Mouse (Mus musculus): Measurements from ENCODE around the gene Gm6899.

Gene Gm6899

DNA sequence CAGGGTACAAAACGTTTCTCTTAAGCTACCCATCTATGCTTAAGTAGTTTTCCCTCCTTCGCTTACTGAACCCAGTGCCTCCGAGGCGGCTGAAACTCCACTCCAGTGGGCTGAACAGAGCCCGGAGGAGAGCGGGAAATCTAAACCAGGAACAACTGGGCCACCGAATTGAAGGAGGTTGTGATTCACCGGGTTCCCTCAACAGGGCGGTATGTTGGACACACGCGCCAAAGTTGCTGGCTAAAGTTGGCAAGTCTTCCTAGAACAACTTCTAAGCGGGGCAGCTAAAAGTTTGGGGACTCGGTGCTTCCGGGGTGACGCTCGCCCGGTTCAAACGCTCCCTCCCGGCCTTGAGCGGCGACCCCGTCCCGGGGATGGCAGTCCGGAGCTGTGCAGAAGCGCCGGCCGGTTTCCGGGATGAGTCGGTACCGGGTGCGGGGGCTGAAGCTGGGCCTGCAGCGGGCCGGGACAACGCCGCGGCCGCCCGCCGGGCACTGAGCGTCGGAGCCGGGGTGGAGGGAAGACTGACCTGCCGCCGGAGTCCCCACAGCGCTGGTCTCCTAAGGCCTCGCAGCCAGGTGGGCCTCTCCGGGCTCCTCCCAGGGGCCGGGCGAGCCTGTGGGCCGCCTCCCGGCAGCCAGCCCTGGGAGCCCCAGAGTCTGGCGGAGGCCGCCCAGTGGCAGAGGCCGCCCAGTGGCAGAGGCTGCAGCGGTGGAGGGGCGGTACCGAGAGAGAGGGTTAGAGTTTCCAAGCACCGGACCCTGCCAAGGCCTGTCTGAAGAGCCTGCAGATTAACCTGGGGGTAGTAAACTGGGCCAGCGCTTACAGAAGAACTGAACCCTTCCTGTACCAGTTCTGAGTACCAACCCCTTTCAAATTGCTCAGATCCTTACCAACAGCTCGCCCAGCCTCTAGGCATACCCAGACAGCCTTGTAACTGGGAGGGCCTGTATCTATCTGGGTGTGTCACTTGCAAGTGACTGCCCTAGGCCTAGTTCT is at the start of gene Gm6899, which contains the start of gene Vrk2:
TSS of gene Gm6899 (plus strand) at position 181 of the 999 bp plus-strand sequence.
TSS of gene Vrk2 (minus strand) at position 939 of the 999 bp plus-strand sequence.
- in situ Hi-C loops (cut with MboI, MseI): loop anchor here in 1 of 2 experiments (10.0 kb wide), 1 partner anchor 209 kb away; the partner anchor contains the start of gene Fancl

GRCm38 (mm10) chr11:26551551-26551950 is 41.5 kb upstream of the Gm6899 start:
- in situ Hi-C loops (cut with MboI, MseI): loop anchor here in 1 of 2 experiments (25.0 kb wide), 1 partner anchor 411 kb away; no protein-coding TSS in a partner anchor

GRCm38 (mm10) chr11:26585409-26586366 is 7.4 kb upstream of the Gm6899 start:
- in situ Hi-C loops (cut with MboI, MseI): loop anchor here in 1 of 2 experiments (5.0 kb wide), 1 partner anchor 52 kb away; no protein-coding TSS in a partner anchor

- in situ Hi-C loops (cut with MboI, MseI): loop anchor here in 1 of 2 experiments (5.0 kb wide), 1 partner anchor 51 kb away; no protein-coding TSS in a partner anchor
These were observed 6.5 kb upstream of the Gm6899 start for GRCm38 (mm10) chr11:26586367-26587183.

GRCm38 (mm10) chr11:26587184-26587524 is 5.9 kb upstream of the Gm6899 start:
- in situ Hi-C loops (cut with MboI, MseI): loop anchor here in 1 of 2 experiments (5.0 kb wide), 1 partner anchor 50 kb away; no protein-coding TSS in a partner anchor

GRCm38 (mm10) chr11:26592395-26593053 is 517 bp upstream of the Gm6899 start:
- in situ Hi-C loops (cut with MboI, MseI): loop anchor here in 1 of 2 experiments (10.0 kb wide), 1 partner anchor 208 kb away; the partner anchor contains the start of gene Fancl

DNA sequence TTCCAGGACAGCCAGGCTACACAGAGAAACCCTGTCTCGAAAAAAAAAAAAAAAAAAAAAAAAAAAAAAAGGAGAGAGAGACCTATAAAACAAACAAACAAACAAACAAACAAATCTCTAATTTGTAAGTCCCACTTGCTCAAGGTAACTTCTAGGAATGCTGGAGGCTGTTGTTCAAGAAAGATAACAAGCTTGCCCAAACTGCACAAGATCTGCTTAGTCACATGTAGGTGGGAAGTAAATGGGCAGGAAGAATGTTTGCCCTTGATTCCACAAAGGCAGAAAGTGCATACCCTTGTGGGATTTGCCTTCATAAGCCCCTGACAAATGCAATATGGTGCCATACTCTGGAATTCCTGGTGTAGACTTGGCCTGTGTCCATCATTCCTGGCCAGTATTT is 1.4 kb downstream of the Gm6899 start:
- in situ Hi-C loops (cut with MboI, MseI): loop anchor here in 1 of 2 experiments (10.0 kb wide), 1 partner anchor 210 kb away; the partner anchor contains the start of gene Fancl

GRCm38 (mm10) chr11:26596186-26596585 is 3.1 kb downstream of the Gm6899 start:
- in situ Hi-C loops (cut with MboI, MseI): loop anchor here in 1 of 2 experiments (10.0 kb wide), 1 partner anchor 211 kb away; the partner anchor contains the start of gene Fancl

DNA sequence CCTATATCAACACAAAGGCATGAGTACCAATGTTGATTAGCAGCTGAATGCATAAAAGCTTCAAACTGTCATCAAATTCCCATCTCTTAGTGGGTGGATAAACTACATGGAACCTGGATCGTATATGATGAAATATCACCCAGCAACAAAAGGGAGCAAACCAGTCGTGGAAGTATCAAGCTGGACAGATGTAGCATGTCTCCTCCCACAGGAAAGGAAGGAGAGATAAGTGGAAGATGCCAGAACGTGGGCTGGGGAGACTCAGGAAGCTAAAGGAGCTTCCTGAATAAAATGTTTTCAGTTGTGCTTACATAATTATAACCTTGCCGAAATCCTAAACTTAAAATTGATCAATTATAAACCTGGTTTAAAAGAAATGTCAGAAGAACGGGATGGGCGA is 4.1 kb downstream of the Gm6899 start:
- in situ Hi-C loops (cut with MboI, MseI): loop anchor here in 1 of 2 experiments (10.0 kb wide), 1 partner anchor 212 kb away; the partner anchor contains the start of gene Fancl

DNA sequence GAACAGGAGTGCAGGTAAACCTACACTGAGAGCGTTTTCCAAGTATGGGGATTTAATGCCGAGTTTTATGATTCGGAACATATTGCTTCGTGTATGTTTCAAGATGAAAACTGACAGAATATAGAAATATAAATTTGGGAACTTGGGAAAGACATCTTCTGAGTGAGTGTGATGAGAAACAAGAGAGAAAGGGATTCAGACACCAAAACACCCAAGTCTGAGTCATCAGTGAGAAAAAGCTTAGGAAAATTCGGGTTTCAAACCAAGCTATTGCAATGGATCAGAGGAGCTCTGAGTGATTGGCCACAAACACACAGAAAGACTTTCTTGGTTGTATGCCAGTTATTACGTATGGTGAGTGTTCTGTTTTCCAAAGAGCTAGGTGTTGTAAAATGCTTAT is 4.7 kb downstream of the Gm6899 start:
- in situ Hi-C loops (cut with MboI, MseI): loop anchor here in 1 of 2 experiments (10.0 kb wide), 1 partner anchor 213 kb away; the partner anchor contains the start of gene Fancl

GRCm38 (mm10) chr11:26598876-26599275 is 5.8 kb downstream of the Gm6899 start:
- in situ Hi-C loops (cut with MboI, MseI): loop anchor here in 1 of 2 experiments (10.0 kb wide), 1 partner anchor 214 kb away; the partner anchor contains the start of gene Fancl

- in situ Hi-C loops (cut with MboI, MseI): loop anchor here in 1 of 2 experiments (5.0 kb wide), 1 partner anchor 42 kb away; no protein-coding TSS in a partner anchor
These were observed 7.7 kb downstream of the Gm6899 start for GRCm38 (mm10) chr11:26600692-26601091.

DNA sequence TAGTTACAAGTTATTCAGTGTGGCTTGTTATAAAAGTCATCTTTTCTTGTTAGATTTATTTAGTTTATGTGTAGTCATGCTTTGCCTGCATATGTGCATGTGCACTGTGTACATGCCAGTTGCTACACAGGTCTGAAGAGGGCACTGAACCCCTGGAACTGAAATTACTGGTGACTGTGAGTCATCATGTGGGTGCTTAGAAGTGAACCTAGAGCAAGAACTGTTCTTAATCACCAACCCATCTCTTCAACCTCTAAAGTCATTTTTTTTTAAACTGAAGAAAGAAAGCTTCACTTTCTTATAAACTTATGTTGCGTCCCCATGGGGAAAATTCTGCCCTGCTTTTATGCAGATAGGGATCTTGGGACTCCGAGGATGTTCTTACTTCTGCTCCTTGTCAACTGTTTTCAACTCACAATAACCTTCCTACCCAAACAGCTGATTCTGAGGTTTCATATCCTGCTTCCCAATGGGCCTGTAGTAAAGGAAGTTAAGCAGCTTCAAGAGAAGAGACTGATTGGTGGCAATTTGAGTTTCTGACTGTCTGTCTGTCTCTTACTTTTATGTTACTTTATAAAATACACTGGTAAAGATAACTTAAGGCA is 8.6 kb downstream of the Gm6899 start:
- in situ Hi-C loops (cut with MboI, MseI): loop anchor here in 1 of 2 experiments (5.0 kb wide), 1 partner anchor 41 kb away; no protein-coding TSS in a partner anchor

DNA sequence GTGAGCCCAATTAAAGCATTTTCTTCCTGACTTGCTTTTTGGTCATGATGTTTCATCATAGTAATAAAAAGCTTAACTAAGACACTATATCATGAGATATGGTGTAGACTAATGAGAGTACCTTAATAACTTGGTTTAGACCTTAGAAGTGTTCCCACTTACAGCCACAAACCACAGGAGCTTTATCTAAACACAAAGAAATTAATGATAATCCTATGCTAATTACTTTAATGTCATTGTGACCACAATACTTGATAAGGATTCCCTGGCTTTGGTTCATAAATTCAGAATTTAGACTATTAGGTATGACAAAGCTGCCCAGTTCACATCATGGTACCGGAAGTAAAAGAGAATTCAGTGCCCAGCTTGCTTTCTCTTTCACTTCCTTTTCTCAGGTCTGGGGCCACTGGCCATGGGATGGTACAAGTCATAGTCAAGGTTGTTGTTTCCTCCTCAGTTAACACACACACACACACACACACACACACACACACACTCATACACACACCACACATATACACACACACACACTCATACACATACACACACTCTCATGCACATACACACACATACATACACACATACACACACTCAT is 11.1 kb downstream of the Gm6899 start:
- in situ Hi-C loops (cut with MboI, MseI): loop anchor here in 1 of 2 experiments (5.0 kb wide), 1 partner anchor 38 kb away; no protein-coding TSS in a partner anchor

- in situ Hi-C loops (cut with MboI, MseI): no loop called here
These were observed 15.8 kb downstream of the Gm6899 start for GRCm38 (mm10) chr11:26608795-26609194.

GRCm38 (mm10) chr11:26618475-26619223 is 25.6 kb downstream of the Gm6899 start:
- in situ Hi-C loops (cut with MboI, MseI): no loop called here

GRCm38 (mm10) chr11:26622727-26623126 is 29.7 kb downstream of the Gm6899 start:
- in situ Hi-C loops (cut with MboI, MseI): no loop called here
